Mouse (Mus musculus) intestine, postnatal 0 days (tissue): Measurements from ENCODE around the gene Arhgef11. TPM values are rescaled to one million over a fixed set of nuclear protein-coding genes. Genes with fewer than 3 reads are reported as not detected.

ENCODE experiments used
- ATAC-seq: fragments of 200-750 bp; cut with Nextera tagmentation; 2 replicates; pipeline ENCODE4 v1.8.0; 2017; ENCODE audit warnings: mild to moderate bottlenecking, moderate TSS enrichment, moderate library complexity
- H3K27ac ChIP-seq: fragments of 300-500 bp; sonication (generic); 2 replicates; pipeline ENCODE4 v1.5.1; 2014; ENCODE audit warnings: mild to moderate bottlenecking, low read depth, low read length, moderate library complexity
- H3K27me3 ChIP-seq: fragments of 300-500 bp; sonication (generic); replicated peaks from 2 replicates; pipeline ENCODE4 v1.6.1; 2014; ENCODE audit warnings: low read length, mixed read lengths; ENCODE audit not compliant: control insufficient read depth, insufficient read depth
- H3K36me3 ChIP-seq: fragments of 300-500 bp; sonication (generic); 2 replicates; pipeline ENCODE4 v1.6.1; 2014; ENCODE audit warnings: mild to moderate bottlenecking, moderate library complexity; ENCODE audit not compliant: control insufficient read depth, insufficient read depth
- H3K4me1 ChIP-seq: fragments of 300-500 bp; sonication (generic); replicated peaks from 2 replicates; pipeline ENCODE4 v1.6.1; 2014; ENCODE audit warnings: antibody characterized with exemption, low read length, mixed read lengths; ENCODE audit not compliant: control insufficient read depth, insufficient read depth
- H3K4me2 ChIP-seq: fragments of 300-500 bp; sonication (generic); replicated peaks from 2 replicates; pipeline ENCODE4 v1.6.1; 2014; ENCODE audit warnings: low read depth, mild to moderate bottlenecking, moderate library complexity
- H3K4me3 ChIP-seq: fragments of 300-500 bp; sonication (generic); 2 replicates; pipeline ENCODE4 v1.5.1; 2014; ENCODE audit warnings: low read depth, low read length
- H3K9ac ChIP-seq: fragments of 300-500 bp; sonication (generic); 2 replicates; pipeline ENCODE4 v1.6.1; 2014; ENCODE audit warnings: mild to moderate bottlenecking, low read depth, low read length
- H3K9me3 ChIP-seq: fragments of 300-500 bp; sonication (generic); 2 replicates; pipeline ENCODE4 v1.6.1; 2016; ENCODE audit warnings: mixed run types; ENCODE audit not compliant: control insufficient read depth
- CTCF ChIP-seq: sonication (generic); IDR thresholded peaks from 2 replicates; pipeline ENCODE4 v1.5.1; 2016; ENCODE audit warnings: low read depth, mild to moderate bottlenecking, control low read depth, antibody characterized with exemption, moderate library complexity
- WGBS: fragments of 180-500 bp; shearing (Covaris S2); extraction: QIAGEN DNeasy Blood & Tissue Kit; methylation state at CpG from one replicate; pipeline ENCODE4 v1.1.7; 2014; 5-methylcytosine and 5-hydroxymethylcytosine counted together
- microRNA-seq: library from miRNA; unstranded; fragments of <30 nt; microRNA quantifications from one replicate; pipeline ENCODE4, GENCODE M21; 2016
- polyA plus RNA-seq: library from polyadenylated mRNA; unstranded; fragments of >200 nt; fragmentation: Nextera tagmentation; extraction: Ambion mirVana; gene quantifications from 2 replicates; pipeline ENCODE4 v1.2.1, GENCODE M21; 2015

The Arhgef11 gene
- polyA plus RNA-seq, 1 experiment from 2014 or later: 6.5 TPM

DNA sequence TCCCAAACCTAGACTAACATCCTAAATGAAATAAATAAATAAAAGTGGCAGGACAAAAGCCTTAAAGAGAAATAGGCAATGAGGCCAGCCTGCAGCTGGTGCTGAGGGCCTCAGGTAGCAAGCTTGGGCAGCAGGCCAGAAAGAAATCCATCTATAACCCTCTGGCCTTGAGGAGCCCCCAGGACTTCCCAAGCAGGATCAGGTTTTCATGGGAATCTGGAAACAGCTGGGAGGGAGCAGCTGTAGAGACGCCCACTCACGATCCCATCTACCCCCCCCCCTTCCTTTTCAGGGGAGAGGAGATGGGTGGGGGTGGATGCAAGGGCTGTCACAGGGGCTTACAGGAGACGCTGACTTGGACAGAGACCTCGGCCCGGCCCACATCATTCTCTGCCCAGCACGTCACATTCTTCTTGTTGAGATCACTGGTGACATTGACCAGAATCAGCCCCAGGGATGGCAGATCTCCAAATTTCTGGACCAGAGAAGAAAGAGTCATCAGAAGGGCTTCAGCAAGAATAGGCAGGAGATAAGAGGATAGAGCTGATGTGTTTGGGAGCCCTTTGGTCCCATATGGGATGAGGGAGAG lies 168.4 kb downstream of the Arhgef11 start:
- no peak for TF ChIP-seq CTCF
- H3K4me1 ChIP-seq: no peaks in the 10 kb centered on the region
- H3K4me3 ChIP-seq: no peak overlapping the region
- 0 out of 2 replicates have a peak, but pooled peaks cover 3% of the 10 kb centered on the region for H3K27me3 ChIP-seq
- ATAC-seq: no peak
- H3K9me3 ChIP-seq: no peaks in the 10 kb centered on the region
- 29% methylated on average over 6 of the region's 6 CpGs for WGBS
- H3K27ac ChIP-seq: no peak overlapping the region
- H3K36me3 ChIP-seq: no peaks in the 10 kb centered on the region
- no peak overlapping the region for H3K9ac ChIP-seq
- H3K4me2 ChIP-seq: no peak overlapping the region

Small RNA genes within 50 kb of the gene (microRNA-seq; reads per million reads assigned to microRNA genes)
- gene Gm24109: not detected

Other genes with a start within 250 kb of the Arhgef11 start
- gene Fcrl1, start 241.2 kb upstream of the Arhgef11 start, polyA plus RNA-seq: 0.25 and 0.59 TPM in 2 replicates
- gene Fcrl5, start 181.8 kb upstream of the Arhgef11 start, polyA plus RNA-seq: not detected in 2 replicates
- gene Etv3, start 92.2 kb upstream of the Arhgef11 start, polyA plus RNA-seq: 9.5 and 11.2 TPM in 2 replicates
- gene Lrrc71, start 131.1 kb downstream of the Arhgef11 start, polyA plus RNA-seq: 0.23 and 0.34 TPM in 2 replicates
- gene Ntrk1, start 177.6 kb downstream of the Arhgef11 start, polyA plus RNA-seq: 0.16 and 0.18 TPM in 2 replicates
- gene Insrr, start 179.4 kb downstream of the Arhgef11 start, polyA plus RNA-seq: 0.05 TPM in 2 replicates
- 7.7 and 10.1 TPM in 2 replicates for gene Pear1, start 206.7 kb downstream of the Arhgef11 start, polyA plus RNA-seq
- gene Sh2d2a, start 229.2 kb downstream of the Arhgef11 start, polyA plus RNA-seq: 0.17 and 0.47 TPM in 2 replicates